Mouse (Mus musculus): Measurements from ENCODE around the gene Iqgap2. TPM values are rescaled to one million over a fixed set of nuclear protein-coding genes. Genes with fewer than 3 reads are reported as not detected.

The Iqgap2 gene
- total and polyA plus RNA-seq, 2 experiments from 2014 or later = 2.1 to 6.0 TPM

GRCm38 (mm10) chr13:95831760-95832159, 60.0 kb downstream of the Iqgap2 start:
- Histone ChIP-seq H3K4me3 (ENCODE audit: low read depth, low read length) (no peak overlapping the region), H3K4me1 (ENCODE audit: insufficient read depth) (no peaks in the 10 kb centered on the region), H3K9ac (no peak overlapping the region), H3K36me3 (ENCODE audit: insufficient read depth) (no peaks in the 10 kb centered on the region), H3K4me2 (ENCODE audit: low read depth) (no peak overlapping the region), H3K27ac (ENCODE audit: low read depth, low read length) (no peak overlapping the region), H3K9me3 (ENCODE audit: low read length) (no peaks in the 10 kb centered on the region), H3K27me3 (ENCODE audit: insufficient read depth, low read length) (no peaks in the 10 kb centered on the region)
- DNase-seq = no peak
- no peak for ATAC-seq
- TF ChIP-seq CTCF (IDR thresholded peaks at IDR 0.05; ENCODE audit: low read depth) = no peak

GRCm38 (mm10) chr13:95829431-95830171, 62.1 kb downstream of the Iqgap2 start:
- WGBS = 92% methylated on average over 7 of the region's 7 CpGs
- Histone ChIP-seq H3K4me1 (ENCODE audit: insufficient read depth) (no peaks in the 10 kb centered on the region), H3K36me3 (ENCODE audit: insufficient read depth) (no peaks in the 10 kb centered on the region), H3K27me3 (ENCODE audit: insufficient read depth, low read length) (no peaks in the 10 kb centered on the region), H3K9ac (no peak overlapping the region), H3K4me3 (ENCODE audit: low read depth, low read length) (no peak overlapping the region), H3K4me2 (ENCODE audit: low read depth) (no peak overlapping the region), H3K27ac (ENCODE audit: low read depth, low read length) (no peak overlapping the region), H3K9me3 (ENCODE audit: low read length) (no peaks in the 10 kb centered on the region)
- DNase-seq (no peak), ATAC-seq (no peak)
- TF ChIP-seq CTCF (IDR thresholded peaks at IDR 0.05; ENCODE audit: low read depth) = no peak

GRCm38 (mm10) chr13:95828616-95829015, 63.1 kb downstream of the Iqgap2 start:
- 75% methylated on average over 5 of the region's 5 CpGs for WGBS
- Histone ChIP-seq H3K9me3 (ENCODE audit: low read length) (no peaks in the 10 kb centered on the region), H3K9ac (no peak overlapping the region), H3K27ac (ENCODE audit: low read depth, low read length) (no peak overlapping the region), H3K36me3 (ENCODE audit: insufficient read depth) (no peaks in the 10 kb centered on the region), H3K4me2 (ENCODE audit: low read depth) (no peak overlapping the region), H3K4me3 (ENCODE audit: low read depth, low read length) (no peak overlapping the region), H3K27me3 (ENCODE audit: insufficient read depth, low read length) (no peaks in the 10 kb centered on the region), H3K4me1 (ENCODE audit: insufficient read depth) (no peaks in the 10 kb centered on the region; the same call in 1 of the 2 replicates)
- ATAC-seq (no peak), DNase-seq (no peak)
- no peak for TF ChIP-seq CTCF (IDR thresholded peaks at IDR 0.05; ENCODE audit: low read depth)

- TF ChIP-seq CTCF (IDR thresholded peaks at IDR 0.05; ENCODE audit: low read depth) = no peak
- Histone ChIP-seq H3K36me3 (ENCODE audit: insufficient read depth) (no peaks in the 10 kb centered on the region), H3K4me1 (ENCODE audit: insufficient read depth) (peaks cover 7% of the 10 kb centered on the region; the same call in 1 of the 2 replicates), H3K9me3 (ENCODE audit: low read length) (no peaks in the 10 kb centered on the region), H3K9ac (no peak overlapping the region), H3K27ac (ENCODE audit: low read depth, low read length) (no peak overlapping the region), H3K27me3 (ENCODE audit: insufficient read depth, low read length) (no peaks in the 10 kb centered on the region), H3K4me3 (ENCODE audit: low read depth, low read length) (no peak overlapping the region), H3K4me2 (ENCODE audit: low read depth) (no peak overlapping the region)
- ATAC-seq (no peak), DNase-seq (no peak)
- 63% methylated on average over 6 of the region's 6 CpGs for WGBS
These were observed 65.5 kb downstream of the Iqgap2 start for GRCm38 (mm10) chr13:95826178-95826577.

GRCm38 (mm10) chr13:95822918-95823317, 68.8 kb downstream of the Iqgap2 start:
- Histone ChIP-seq H3K27me3 (ENCODE audit: insufficient read depth, low read length) (no peaks in the 10 kb centered on the region), H3K36me3 (ENCODE audit: insufficient read depth) (no peaks in the 10 kb centered on the region), H3K9me3 (ENCODE audit: low read length) (no peaks in the 10 kb centered on the region), H3K4me2 (ENCODE audit: low read depth) (no peak overlapping the region), H3K27ac (ENCODE audit: low read depth, low read length) (no peak overlapping the region), H3K9ac (no peak overlapping the region), H3K4me1 (ENCODE audit: insufficient read depth) (peaks cover 7% of the 10 kb centered on the region; the same call in 1 of the 2 replicates), H3K4me3 (ENCODE audit: low read depth, low read length) (no peak overlapping the region)
- no peak for TF ChIP-seq CTCF (IDR thresholded peaks at IDR 0.05; ENCODE audit: low read depth)
- DNase-seq = peak; percentile 80
- peak; percentile 79; the same call in 1 of the 2 replicates for ATAC-seq
- 26% methylated on average over 6 of the region's 6 CpGs for WGBS

GRCm38 (mm10) chr13:95820071-95820470, 71.7 kb downstream of the Iqgap2 start:
- 84% methylated on average over 9 of the region's 9 CpGs for WGBS
- peaks cover 7% of the 10 kb centered on the region; the same call in 1 of the 2 replicates for H3K4me1 ChIP-seq (ENCODE audit: insufficient read depth)
- DNase-seq (no peak), ATAC-seq (no peak)
- 0 out of 2 replicates have a peak overlapping the region, but pooled peaks have one; percentile 21 for H3K27ac ChIP-seq (ENCODE audit: low read depth, low read length)
- H3K36me3 ChIP-seq (ENCODE audit: insufficient read depth) = no peaks in the 10 kb centered on the region
- H3K27me3 ChIP-seq (ENCODE audit: insufficient read depth, low read length) = no peaks in the 10 kb centered on the region
- TF ChIP-seq CTCF (IDR thresholded peaks at IDR 0.05; ENCODE audit: low read depth) = no peak
- no peak overlapping the region for H3K9ac ChIP-seq
- no peak overlapping the region for H3K4me3 ChIP-seq (ENCODE audit: low read depth, low read length)
- no peaks in the 10 kb centered on the region for H3K9me3 ChIP-seq (ENCODE audit: low read length)
- H3K4me2 ChIP-seq (ENCODE audit: low read depth) = no peak overlapping the region

- H3K27ac ChIP-seq (ENCODE audit: low read depth, low read length) = no peak overlapping the region
- no peak overlapping the region for H3K4me2 ChIP-seq (ENCODE audit: low read depth)
- TF ChIP-seq CTCF (IDR thresholded peaks at IDR 0.05; ENCODE audit: low read depth) = no peak
- no peak overlapping the region for H3K4me3 ChIP-seq (ENCODE audit: low read depth, low read length)
- 75% methylated on average over 4 of the region's 4 CpGs for WGBS
- ATAC-seq (peak; percentile 45; the same call in 1 of the 2 replicates), DNase-seq (peak; percentile 26)
- no peak overlapping the region for H3K9ac ChIP-seq
- H3K27me3 ChIP-seq (ENCODE audit: insufficient read depth, low read length) = no peaks in the 10 kb centered on the region
- no peaks in the 10 kb centered on the region for H3K36me3 ChIP-seq (ENCODE audit: insufficient read depth)
- no peaks in the 10 kb centered on the region for H3K9me3 ChIP-seq (ENCODE audit: low read length)
- H3K4me1 ChIP-seq (ENCODE audit: insufficient read depth) = peaks cover 7% of the 10 kb centered on the region; the same call in 1 of the 2 replicates
These were observed 72.8 kb downstream of the Iqgap2 start for GRCm38 (mm10) chr13:95818941-95819340.

Data from forebrain, postnatal 0 days (tissue).